Mouse (Mus musculus): Measurements from ENCODE around the gene Fblim1.

Fblim1 gene

DNA sequence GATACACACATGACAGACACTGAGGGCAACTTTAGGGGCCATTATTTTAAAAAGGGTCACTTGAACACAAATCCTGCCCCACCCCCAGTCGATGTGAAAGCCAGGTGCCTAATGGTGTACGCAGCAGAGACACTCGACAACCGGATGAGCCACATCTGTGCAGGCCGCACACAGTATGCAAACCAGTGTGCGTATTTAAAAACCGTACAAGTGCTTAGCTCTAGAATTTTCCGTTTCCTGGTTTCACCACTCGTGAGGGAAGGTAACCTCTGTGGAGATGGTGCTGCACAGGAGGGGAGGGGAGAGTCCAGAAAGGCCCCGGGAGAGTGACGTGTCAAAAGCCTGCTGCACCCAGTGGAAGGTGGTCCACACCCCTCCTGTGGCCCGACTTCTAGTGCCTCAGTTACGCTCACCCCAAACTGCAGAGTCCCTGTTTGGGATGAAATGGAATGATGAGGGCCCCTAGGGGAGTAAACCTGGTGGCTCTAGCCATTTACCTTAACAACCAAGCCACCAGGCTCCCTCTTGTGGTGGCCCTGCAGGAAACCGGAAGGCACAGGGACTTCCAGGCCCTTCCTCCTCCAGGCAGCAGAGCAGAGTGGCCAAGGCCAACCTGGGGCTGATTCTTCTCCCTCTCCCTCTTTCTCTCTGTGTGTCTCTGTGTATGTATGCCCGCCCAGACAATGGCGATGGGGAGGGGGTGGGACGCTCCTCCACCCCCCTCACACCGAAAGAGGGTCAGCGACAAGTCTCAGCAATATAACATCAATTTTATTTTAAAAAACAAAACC is 19.3 kb upstream of the Fblim1 start:
- peak; percentile 50 for DNase-seq (ENCODE audit: low spot score)

DNA sequence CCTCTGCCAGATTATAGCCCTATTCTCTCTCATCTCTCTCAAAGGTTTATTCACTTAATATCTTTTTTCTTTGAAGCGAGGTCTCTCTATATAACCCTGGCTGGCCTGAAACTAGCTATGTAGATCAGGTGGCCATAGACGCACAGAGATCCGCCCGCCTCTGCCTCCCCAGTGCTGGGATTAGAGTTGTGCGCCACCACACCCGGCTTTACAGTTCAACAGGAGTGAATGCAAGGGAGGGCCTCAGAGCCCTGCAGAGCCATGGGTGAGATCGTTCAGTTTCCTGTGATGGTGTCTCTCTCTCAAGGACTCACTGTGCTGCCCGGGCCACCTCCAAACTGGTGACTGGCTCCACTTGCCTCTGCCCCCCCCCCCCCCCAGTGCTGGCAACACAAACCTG is 18.2 kb upstream of the Fblim1 start:
- no peak for DNase-seq (ENCODE audit: low spot score)

DNA sequence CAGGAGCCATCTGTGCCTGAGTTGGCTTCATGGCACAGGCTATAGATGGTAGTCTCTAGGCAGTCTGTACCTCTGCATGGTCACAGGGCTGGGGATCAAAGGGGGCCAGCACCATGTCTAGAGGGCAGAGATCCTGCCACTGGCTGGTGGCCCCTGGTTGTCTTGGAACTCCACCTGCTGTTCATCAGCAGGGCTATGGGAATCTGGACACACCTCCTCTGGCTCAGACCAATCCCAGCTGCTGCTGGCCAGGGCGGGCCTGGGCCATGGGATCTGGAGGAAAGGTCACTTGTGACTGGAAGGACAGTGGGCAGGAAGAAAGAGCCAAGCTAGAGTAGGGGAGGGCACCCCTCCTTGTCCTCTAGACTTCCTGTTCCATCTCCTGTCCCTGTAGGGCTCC is 17.8 kb upstream of the Fblim1 start, which contains the start of gene Slc25a34:
Gene Slc25a34, minus strand, starts transcription at position 156 of the 400 bp plus-strand sequence.
- peak; percentile 62 for DNase-seq (ENCODE audit: low spot score)

DNA sequence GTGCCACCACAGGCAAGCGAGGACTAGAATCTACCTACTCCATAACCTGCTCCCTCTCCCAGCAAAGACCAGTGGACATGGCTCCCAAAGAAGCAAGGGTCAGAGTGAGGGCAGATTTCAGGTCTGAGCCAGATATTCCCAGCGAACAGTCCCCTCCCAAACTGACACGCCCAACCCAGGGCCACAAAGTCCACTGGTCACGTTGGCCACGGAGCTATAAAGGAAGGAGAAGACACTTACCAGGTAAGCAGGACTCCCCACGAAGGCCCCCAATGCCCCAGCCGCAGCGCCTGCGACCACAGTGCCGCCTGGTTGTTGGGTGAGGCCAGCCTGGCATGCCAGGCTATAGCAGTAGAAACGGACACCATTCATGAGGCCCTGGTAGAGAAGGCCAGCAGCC is 17.1 kb upstream of the Fblim1 start:
- DNase-seq (ENCODE audit: low spot score) = no peak

DNA sequence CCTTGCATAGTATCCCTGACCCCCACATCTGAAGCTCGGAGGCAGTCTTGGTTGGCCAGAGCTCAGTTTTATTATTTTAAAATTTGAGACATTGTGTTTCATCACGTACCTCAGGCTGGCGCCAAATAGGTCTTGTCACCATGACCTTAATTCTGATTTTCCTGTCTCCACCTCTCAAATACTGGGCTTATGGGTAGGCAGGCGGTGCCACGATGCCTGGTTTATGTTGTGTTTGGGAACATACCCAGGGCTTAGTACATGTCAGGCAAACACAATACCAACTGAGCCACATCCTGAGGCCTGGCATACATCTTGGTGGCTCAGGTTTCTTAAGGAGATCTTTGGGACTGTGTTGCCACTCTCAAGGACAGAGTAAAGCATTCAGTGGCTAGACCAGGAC is 16.7 kb upstream of the Fblim1 start:
- peak; percentile 57 for DNase-seq (ENCODE audit: low spot score)

DNA sequence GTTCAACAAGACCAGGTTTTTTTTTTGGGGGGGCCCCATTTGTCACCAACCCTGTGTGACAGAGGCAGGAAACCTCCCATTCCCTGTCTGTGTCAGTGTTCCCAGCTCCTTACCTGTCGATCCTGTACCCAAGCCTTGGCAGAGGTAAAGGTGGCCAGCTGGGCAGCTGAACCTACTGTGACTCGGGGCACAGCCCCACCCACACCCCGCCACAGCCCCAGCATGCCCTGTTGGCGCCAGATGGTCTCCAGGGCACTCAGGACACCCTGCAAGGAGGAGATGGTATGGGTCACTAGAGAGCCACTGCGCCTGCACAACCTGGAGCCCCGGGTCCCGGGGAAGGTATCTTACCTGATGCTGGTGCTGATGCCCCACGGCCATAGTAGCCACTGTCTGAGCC is 16.2 kb upstream of the Fblim1 start:
- DNase-seq (ENCODE audit: low spot score) = no peak

DNA sequence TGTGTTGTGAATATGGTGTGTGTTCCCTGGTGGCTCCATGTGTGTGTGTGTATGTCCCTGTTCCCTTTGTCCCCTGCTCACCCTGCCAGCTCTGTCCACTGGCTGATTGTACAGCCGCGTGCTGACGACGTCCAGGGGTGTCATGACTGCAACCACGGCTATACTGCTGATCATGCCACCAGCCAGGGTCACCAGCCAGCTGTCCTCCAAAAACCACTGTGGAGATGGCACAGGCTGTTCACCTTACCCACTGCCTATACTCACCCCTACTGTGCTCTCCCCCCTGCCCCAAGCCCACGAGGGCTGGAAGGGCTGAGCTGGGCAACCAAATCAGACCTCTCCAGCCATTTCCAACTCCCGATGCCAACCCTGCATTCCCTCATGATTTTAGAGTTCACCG is 15.4 kb upstream of the Fblim1 start:
- no peak for DNase-seq (ENCODE audit: low spot score)

DNA sequence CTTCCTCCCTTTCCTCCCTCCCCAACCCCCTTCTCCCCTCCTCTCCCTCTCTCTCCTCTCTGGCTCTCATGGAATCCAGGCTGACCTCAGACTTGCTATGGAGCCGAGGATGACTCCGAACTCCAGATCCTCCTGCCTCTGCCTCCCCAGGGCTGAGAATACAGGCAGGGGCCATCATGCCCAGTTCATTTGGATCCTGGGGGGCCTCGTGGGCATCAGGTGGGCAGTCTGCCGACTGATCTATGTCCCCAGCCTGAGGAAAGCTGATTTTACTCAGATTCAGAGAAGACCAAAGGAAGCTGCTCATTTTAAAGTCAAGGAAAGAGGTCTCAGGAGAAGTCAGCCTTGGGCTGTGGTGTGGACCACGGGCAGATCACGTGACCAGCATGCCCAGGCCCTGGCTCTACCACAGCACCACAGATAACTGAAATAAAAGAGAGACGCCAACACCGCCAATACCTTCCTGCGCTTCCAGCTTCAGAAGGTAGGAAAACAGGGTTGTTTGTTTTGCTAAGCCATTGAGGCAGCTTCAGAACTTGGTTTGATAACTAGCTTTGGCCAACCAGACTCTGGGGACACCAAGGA is 13.5 kb upstream of the Fblim1 start:
- no peak for DNase-seq (ENCODE audit: low spot score)

DNA sequence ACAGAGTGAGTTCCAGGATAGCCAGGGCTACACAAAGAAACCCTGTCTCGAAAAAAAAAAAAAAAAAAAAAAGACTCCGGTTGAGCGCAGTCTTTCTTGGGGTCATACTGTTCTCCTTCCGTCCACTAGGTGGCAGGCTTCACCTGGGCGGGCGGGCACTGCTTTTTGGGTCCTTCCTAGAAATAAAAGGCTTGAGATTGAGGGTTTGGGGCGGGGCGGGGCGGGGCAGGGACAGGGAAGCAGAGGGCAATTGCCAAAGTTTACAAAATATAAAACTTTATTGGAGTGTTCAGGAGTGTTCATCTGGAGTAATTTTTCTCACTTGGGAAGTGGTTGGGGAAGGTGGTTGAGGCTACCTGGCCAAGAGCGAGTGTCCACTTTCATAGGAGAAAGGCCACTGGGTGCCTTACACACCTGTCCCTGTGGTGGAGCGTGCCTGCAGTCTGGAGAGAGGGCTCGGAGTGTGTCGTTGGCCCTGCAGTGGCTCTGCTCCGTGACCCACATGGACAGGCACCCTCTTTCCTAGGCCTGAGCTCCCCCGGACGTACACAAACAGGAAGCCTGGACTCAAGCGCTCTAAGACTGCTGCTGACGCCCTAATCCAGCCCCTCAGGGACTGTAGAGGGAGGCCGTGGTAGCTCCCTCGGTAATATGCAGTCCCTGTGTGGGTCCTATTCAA is 12.8 kb upstream of the Fblim1 start, which contains the start of gene Tmem82:
Gene Tmem82, minus strand, starts transcription at position 69 of the 679 bp plus-strand sequence.
- DNase-seq (ENCODE audit: low spot score) = peak; percentile 57

DNA sequence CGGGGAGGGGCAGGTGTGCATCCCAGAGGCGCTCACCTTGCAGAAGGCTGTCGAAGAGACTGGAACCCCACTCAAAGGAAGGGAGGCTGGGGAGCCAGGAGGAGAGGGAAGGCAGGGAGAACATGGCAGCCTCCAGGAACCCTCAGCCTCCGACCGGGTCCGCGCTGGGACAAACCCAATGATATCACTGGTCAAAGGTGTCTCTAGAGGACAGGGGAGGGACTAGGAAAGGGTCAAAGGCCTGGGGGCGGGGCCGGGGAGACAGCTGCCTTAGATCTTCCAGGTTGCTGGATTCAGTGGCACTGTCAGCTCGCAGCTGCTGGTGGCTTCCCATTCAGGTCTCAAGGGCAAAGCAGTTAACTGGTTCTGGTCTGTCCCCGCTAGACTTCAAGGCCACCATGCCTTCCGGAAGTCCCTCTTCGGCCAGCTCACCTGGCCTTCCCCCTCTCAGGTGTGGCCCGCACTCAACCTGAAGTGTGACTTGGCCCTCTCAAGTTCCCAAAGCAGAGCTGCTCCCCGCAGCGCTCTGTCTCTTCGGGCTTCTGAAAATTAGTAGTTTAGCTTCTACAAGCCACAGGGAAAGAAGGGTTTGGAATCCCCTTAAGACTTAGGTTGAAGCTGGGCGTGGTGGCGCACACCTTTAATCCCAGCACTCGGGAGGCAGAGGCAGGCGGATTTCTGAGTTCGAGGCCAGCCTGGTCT is 12.1 kb upstream of the Fblim1 start:
- no peak for DNase-seq (ENCODE audit: low spot score)

DNA sequence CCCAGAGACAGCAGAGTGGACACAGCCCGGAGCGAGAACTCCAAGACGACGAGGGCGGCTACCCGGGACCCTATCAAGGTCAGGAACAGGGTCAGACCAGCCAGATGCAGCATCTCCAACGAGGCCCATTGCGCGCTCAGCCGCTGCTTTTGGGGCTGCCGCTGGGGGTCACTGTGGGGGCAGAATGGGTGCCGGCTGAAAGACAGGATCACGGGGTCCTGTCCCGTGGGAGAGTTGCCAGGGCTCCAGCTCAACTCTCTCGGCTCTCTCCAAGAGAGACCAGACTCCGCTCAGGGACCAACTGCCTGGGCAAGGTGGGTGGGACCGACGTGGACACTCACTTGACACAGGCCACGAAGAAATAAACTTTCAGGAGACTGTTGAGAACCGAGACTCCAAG is 11.4 kb upstream of the Fblim1 start:
- DNase-seq (ENCODE audit: low spot score) = no peak

DNA sequence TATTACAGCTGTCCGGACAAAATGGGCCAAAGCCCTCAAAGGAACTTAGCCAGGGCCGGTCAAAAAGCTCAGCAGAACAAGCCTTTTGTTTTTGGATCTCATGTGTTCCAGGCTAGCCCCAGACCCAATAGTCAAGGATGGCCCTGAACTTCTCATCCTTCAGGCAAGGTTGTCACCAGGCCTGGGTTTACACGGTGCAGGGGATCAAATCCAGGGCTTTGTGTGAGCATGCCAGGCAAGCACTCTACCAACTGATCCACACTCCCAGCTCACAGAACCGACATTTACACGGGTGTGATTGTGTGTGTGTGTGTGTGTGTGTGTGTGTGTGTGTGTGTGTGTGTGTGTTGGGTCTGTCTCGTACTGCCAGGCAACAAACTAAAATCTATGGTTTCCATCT is 10.9 kb upstream of the Fblim1 start:
- no peak for DNase-seq (ENCODE audit: low spot score)

DNA sequence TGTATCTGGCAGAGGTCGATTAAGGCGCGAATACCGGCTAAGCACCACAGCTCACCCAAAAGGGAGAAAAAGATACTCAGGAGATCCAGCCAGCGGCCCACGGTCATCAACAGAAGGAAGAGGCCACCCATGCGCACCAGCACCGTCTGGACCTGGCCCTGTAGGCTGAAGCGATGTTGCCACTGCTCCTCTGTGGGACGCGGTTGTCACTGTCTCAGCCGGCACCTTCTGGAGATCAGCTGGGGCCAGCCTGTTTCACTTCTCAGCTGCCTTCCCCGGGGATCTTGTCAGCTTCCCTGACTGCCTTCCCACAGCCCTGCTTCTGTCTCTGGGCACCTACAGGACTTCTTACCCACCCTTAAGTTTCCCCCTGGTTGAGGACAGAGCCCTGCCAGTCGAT is 9.1 kb upstream of the Fblim1 start:
- DNase-seq (ENCODE audit: low spot score) = no peak

DNA sequence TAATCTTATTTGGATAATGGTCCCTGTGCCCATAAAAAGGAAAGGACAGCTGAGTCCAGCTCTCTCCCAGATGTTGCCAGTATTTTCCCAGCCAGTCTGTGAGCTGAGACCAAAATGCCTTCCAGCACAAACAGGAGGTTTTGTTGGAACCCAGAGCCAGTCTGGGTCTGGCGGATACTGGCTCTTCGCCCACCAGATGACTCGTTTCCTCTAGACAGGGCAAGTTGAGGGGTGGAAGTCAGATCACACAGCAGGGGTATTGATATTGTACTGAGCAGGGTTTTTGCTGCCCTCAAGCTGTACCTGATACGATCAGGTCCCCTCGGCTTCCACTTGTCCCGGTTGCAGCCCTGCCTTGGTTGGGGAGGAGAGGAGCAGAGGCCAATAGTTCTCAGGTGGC is 3.6 kb upstream of the Fblim1 start:
- DNase-seq (ENCODE audit: low spot score) = peak; percentile 12

DNA sequence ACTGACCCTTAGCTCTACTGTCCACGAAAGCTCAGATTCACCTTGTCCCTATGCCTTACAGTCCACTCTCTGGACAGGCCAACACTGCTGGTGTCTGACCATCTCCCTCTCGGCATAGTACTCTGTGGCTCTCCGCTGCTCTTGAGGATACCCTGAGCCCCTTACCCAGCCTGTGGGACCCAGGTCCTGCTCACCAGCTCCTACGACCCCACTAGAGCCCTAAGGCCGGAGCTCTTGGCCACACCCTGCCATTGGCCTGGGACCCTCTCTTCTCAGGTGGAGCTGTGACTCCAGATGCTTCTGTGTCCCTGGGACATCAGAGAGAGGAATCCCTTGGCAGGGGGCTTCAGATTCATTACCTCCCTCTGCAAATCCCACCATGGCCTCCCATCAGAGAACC is 475 bp downstream of the Fblim1 start:
- DNase-seq (ENCODE audit: low spot score) = no peak

DNA sequence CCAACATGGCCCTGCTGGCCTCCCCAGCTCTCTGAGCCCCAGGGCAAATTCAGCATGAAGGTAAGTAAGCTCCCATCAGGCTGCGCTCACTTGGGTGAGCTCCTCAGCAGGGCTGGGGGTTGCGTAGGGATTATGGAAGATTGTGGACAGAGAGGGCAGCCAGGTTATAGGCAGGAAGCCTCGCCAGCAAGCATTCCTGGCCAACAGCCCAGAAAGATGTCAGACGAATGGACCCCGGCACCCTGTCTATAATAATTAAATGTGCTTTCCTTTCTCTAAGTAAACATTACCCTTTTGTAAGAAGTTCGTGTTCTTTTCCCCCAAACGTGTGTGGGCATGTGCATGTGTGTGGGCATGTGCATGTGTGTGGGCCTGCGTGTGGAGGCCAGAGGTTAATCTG is 1.4 kb downstream of the Fblim1 start:
- peak; percentile 34 for DNase-seq (ENCODE audit: low spot score)

DNA sequence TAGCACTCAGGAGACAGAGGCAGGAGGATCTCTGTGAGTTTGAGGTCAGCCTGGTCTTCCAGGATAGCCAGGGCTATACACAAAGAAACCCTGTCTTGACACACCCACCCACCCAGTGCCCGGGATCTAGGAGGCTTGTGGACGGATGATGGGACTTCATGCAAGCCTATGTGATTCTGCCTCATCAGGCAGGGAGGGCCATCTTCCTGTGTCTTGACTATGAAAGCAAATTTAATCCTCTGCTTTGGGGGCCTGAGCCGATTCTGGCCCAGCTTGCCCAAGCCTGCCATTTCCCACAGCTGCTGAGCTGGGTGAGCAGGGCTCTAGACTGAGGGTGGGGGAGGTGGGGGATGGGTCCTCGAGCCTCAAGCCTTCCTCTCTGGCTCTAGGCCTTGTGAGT is 2.0 kb downstream of the Fblim1 start:
- no peak for DNase-seq (ENCODE audit: low spot score)

DNA sequence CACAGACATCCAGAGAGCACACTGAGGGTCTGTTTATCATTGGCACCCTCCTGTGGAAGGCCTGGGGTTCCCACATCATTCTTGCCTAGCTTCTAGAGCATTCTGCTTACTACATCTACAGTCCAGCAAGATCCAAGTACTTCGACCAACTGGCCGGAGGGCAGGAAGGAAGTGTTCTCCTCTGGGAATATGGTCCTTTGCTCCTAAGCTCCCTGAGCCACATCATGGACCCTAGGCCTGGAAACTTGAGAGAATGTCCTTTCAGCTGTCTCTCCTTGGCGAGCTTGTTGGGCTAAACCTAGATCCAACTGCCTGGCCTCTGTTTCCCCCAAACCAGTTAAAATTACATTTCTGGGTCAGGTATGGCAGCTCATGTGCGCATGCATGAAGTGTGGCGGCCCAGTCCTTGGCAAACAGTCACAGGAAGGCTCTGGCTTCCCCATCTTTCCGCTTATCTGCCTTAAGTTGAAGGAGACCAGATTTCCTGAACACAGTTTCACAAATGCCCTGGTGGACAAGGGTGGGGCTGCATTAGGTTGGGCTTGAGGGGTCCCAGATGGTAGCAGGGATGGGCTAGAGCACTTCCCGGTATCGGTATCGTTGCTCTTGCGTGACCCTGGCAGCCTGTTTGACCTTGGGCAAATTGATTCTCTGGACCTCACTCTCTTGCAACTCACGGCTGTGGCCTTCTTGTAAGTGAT is 3.2 kb downstream of the Fblim1 start:
- DNase-seq (ENCODE audit: low spot score) = no peak

DNA sequence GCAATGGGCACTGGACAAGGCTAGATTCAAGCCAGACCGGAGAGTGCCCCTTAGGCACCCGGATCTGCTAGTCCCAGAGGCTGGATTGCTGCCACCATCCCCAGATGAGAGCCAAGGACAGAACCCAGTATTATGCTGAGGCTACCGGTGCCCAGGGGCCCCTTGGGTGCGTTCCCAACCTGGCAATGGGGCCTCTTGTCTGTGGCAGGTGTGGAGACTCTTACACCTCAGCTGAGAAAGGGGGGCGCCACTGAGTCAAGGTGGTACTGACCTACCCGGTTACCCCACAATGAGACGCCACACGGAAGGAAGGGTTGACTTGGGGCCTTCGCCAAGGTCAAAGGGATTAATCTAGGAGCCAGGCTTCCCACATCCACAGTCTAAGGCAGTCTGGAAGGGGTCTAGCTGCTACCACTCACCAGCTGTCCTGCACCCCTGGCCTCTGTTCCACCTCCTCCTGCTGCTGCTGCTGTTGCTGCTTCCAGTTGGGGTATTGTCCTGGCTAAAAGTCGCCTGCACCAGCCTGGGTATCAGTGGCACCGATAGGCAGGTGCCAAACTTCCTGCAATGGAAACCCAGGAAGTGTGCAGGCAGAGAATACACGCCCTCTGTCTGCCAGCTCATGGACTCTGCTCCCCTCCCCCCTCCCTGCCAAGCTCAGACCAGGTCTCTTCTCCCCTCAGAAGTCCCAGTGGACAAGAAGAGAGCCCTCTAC is 4.6 kb downstream of the Fblim1 start:
- no peak for DNase-seq (ENCODE audit: low spot score)

DNA sequence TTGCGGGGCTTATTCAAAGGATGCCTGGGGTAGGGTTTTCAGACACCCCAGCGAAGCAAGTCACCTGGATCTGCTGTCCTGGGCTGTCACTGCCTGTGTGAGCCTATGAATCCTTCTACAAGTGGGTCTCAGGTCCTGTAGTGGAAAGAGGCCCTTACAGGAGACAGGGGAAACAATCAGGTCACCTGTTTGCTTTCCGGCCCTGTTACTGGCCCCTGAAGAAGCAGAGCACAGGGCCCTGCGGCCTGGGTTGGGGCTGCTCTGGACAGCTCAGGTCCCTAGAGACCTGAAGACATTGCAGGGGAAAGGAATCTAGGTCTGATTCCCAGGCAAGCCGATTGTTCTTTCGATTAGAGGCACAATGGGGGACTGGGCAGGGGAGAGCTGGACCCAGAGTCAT is 5.5 kb downstream of the Fblim1 start:
- no peak for DNase-seq (ENCODE audit: low spot score)

Measured in adipocyte (in vitro differentiated cells).